Mouse (Mus musculus): Measurements from ENCODE around the gene Gabarap. TPM values are rescaled to one million over a fixed set of nuclear protein-coding genes. Genes with fewer than 3 reads are reported as not detected.

Gene Gabarap
- total RNA-seq, 4 experiments from 2014 or later: 232 to 255 (median 246) TPM

DNA sequence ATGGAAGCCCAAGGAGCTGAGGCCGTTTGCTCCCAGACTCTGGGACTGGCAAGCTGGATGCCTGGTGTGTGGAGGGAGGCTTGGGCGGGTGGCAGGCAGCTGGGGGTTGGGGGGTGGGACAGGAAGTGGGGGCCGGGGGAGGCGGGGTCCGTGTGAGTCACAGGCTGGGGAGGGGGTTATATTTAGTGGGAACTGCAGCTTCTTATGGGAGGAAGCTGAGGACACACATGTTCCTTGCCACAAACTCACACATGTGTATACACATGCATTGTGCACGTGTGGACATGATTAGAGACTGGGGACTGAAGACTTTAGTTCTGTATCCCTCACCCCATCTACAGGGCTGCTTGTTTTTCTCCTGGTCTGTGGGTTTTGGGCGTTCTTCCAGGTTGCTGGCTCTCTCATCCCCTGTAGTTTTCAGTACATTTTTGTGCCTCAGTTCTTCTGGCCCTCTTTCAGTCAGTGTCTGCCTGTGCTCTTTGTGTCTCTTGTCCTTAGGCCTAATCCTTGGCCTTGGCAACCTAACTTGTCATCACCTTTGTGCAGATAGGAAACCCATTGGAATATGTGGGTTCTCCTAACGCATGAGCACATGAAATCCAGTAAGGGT is 29.2 kb downstream of the Gabarap start:
- DNase-seq (ENCODE audit: low spot score in 2 of 2): no peak

DNA sequence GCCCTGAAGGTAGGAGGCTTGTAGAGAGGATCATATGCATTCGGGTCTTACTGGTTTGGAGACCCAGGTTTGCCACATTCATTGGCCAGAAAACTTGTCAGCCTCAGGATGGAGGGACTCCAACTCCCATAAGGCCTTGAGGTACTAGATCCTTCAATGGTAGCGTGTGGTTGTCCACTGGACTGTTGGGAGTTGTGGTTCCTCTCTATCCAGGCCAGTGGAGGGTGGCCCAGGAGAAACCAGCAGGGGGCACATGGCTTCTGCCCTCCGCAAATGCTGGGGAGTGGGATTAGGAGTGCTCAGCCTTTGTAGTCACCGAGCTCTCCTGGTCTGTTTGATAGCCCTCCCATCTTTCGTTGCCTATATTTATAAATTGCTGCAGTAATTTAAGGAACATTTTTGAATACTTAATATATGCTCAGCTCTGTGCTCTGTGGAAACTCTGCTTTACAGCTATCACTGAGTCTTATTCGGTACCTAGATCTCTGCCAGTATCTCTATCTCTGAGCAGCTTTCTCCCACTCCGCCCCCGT is 29.9 kb downstream of the Gabarap start:
- peak; percentile 73 to 84 for DNase-seq (ENCODE audit: low spot score in 2 of 2)

DNA sequence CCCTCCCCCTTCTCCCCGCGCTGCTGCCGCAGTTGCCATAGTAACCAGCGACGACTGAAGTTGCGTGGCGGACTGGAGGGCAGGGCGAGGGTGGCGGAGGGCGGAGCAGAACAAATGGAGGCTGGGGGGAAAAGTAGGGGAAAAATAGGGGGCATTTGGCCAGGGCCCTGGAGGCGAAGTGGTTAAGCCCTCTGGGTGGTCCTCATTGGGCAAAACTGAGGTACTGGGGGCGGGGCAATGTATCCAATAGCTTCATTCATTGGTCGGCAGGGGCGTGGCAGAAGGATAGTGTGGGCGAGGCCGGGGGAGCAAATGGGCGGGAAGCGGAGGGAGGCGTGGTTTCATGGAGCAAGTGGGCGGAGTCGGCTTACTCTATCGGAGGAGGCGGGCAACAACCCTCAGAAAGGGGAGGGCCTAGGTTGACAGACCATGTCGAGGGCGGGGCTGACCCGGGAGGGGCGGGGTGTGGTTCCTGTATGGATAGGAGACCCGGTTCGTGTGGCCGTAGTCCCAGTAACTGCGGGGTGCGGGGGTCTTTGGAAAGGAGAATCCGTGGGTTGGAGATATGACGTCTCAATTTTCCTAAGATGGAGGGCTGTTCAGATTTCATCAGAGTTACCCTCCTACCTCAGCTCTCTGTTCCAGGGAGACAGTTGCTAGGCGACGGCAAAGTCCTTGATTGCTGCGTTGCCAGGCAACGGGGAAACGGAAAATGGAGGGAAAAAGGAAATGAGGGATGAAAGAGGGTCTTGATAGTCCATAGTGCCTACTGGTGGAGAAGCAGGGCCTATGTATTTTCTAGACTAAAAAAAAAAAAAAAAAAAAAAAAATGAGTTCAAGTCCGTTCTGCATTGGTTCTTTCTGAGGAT is 30.6 kb downstream of the Gabarap start:
- DNase-seq (ENCODE audit: low spot score in 2 of 2): peak; percentile 98

DNA sequence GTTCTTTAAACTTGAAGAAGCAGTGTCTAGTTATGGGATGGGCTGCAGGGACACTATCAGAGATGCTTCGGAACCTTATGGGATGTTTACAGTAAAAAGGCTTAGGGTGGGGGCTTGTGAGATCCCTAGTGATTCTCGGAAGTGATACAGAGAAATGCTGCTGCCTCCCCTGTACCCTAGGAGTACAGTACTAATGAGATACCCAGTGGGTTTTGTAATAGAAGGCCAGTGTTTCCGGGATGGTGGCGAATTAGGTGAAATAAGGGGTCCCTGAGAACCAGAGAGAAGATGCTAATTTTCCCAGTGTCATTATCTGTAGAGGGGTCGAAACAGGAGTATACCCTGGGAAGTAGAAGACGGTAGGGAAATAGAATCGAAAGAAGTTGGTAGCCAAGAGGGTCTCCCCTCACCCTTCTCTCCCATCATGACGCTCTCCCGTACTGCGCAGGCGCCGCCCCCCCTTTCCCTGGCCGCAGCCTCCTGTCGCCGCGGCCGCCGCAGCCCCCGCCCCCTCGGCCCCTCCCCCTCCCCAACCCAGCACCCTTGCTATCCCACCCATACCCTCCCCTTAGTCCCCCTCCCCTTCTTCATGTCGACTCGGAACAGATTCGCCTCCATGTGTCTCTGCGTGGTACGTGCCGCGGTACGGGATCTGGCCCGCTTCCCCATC is 32.7 kb downstream of the Gabarap start:
- no peak for DNase-seq (ENCODE audit: low spot score in 2 of 2)

DNA sequence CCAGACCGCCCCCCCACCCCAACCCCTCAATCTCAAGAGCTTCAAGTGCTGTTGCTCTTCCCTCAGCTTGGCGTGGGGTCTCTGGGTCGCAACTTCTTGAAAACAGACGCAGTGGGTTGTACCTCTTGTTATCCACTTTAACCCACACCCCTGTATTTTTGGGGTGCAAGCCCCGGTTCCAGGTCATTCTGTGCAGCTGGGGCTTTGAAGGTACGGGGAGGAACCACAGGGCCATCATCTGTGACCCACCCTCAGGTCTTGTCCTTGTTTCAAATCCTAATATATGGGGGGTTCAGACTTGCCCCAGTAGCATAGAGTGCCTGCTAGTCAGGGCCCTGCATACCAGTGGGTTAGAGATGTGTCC is 33.2 kb downstream of the Gabarap start:
- DNase-seq (ENCODE audit: low spot score in 2 of 2): no peak

DNA sequence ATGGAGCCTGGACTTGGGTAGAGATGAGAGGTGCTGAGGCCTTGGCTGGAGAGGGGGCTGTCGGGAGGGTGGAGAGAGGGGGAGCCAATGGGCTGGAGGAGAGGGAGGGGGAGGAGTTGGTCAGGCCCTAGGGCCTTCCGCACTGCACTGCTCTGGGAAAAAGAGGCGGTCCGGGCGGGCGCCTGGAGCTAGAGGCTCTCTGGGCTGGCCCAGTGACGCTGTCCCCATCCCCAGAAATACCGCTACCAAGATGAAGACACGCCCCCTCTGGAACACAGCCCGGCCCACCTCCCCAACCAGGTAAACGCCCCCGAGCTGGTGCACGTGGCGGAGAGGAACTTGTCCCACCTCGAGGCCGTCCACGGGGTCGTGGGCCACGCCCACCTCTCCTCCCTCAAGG is 35.7 kb downstream of the Gabarap start:
- no peak for DNase-seq (ENCODE audit: low spot score in 2 of 2)

DNA sequence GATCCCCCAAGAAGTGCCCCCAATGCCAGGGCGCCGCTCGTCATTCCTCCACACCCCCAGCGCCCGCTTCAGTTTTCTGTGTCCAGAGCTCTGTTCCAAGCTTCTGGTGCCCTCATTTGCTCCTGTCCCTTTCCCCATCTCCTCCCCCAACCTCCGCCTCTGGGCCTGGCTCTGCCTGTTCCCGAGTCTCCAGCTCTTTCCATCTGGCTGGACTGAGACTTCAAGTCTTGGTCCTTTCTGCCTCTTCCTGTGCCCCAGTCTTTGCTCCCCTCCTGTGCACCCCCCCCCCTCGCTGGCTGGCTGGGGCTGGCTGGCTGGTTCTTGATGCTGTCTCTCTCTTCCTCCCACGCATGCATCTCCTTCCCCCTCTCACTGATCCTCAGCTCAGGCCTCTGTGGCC is 36.5 kb downstream of the Gabarap start:
- DNase-seq (ENCODE audit: low spot score in 2 of 2): no peak

DNA sequence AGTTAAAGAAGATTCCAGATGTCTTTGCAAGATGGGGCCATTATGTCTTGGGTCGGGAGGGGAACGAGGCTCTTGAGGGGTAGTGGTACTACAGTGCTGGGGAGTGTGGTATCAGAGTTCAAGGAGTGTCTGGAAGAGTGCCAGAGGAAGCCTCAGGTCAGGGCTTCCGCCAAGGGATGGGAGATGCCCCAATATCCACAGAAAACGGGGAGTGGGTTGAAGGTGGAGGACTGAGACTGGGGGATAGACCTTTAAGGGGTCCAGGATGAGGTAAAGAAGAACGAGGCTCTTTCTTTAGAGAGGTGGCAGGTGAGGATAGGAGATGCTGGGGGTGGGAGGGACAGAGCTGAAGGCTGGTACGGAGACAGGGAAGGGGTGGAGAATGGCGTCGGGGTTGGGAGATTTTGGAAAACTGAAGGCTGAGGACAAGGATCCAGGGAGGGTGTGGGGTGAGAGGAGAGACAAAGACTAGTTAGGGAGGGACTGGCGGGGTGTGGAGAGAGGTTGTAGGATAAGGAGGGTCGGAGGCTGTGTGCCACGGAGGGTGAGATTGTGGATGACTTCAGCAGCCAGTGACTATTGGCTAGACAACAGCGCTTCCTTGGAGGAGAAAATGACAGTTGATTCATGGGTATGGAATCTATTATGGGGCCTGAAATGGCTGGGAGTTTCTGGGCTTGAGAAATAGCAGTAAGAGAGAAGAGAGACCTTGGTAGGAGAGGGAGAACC is 37.6 kb downstream of the Gabarap start:
- DNase-seq (ENCODE audit: low spot score in 2 of 2): no peak

DNA sequence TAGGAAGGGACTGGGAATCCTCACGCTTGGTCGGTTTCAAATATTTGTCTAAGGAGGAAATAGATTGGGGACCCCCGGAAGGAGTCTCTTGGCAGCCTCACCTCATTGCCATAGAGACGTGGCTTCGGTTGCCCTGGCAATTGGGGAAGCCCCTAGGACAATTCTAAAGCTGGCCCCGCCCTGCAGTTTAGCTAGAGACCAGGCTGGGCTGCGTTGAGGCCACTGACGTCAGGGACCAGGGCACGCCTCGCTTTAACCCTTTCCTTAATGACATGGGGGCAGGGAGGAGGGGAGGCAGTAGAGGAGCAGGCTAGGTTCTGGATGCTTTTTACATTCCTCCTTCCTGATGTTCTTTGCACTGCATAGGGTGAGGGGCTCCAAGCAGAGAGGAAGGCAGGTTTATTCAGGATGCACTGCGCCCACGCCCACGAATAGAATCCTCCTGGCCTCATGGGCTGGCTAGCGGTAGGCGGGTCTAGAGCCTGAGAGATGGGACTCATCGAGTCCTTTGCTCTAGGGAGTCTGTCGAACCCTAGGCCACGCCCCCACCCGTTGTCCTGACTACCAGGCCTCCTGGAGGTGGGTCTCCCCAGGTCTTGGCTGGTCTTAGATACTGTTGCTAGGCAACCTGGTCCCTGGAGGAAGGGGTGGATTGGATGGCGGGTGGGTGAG is 38.3 kb downstream of the Gabarap start:
- DNase-seq (ENCODE audit: low spot score in 2 of 2): peak; percentile 81 to 91

DNA sequence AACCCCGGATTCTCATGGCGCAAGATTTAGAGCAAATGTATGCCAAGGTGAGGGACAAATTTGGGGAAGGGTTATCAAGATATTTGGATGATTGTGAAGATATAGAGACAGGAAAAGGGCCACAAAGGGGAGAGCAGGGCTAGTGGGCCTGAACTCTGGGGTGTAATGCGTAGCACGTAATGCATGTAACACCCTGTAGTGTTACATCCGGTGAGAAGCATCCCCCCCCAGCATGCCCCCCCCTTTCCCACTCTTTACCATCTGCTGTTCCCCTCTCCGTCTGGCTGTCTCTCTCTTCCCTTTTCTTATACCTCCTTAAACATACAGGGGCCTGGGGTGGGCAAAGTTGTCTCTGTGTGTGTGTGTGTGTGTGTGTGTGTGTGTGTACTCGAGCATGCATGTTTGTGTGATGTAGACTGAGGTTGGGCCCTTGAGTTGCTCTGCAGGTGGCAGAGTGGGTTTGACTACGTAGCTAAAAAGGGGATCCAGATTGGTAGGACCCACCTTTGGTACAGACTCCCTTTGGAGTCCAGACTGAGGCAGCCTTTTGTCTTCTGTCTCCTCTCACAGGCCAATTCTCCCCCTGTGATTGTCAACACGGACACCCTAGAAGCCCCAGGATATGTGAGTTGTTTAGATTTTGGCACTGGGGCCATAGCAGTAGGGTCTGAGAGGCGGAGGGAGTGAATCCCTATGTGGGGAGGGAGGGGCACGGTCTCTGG is 39.0 kb downstream of the Gabarap start:
- DNase-seq (ENCODE audit: low spot score in 2 of 2): no peak

DNA sequence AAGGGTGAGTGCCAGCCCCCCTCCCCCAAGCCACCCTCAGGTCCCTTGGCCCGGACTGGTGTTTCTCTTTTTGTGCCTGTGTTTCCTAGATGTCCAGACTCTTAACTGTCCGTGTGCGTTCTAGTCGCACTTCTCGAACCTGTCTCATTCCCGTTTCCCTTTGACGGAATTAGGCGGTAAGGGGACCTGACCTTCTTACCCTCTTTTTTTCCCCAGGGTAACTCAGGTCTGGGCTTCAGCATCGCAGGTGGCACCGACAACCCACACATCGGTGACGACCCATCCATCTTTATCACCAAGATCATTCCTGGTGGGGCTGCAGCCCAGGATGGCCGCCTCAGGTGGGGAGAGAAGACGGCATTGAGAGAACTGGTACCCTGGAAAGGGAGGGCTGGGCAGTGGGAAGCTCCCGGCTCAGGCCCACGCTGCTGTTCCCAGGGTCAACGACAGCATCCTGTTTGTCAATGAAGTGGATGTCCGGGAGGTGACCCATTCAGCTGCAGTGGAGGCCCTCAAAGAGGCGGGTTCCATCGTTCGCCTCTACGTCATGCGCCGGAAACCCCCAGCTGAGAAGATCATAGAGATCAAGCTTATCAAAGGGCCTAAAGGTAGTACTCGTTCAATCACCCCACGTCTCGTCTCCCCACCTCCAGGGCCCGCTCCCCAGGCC is 39.8 kb downstream of the Gabarap start:
- DNase-seq (ENCODE audit: low spot score in 2 of 2): no peak

DNA sequence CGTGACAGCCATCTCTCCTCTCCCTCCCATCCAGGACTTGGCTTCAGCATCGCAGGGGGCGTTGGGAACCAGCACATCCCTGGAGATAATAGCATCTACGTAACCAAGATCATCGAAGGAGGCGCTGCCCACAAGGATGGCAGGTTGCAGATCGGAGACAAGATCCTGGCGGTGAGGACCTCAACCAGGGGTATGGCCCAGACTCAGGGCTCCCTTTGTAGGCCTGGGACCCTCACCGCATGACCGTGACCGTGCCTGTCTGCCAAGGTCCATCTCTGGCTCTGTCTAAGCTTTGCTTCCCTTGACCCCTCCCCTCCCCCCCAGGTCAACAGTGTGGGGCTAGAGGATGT is 40.4 kb downstream of the Gabarap start:
- DNase-seq (ENCODE audit: low spot score in 2 of 2): no peak

DNA sequence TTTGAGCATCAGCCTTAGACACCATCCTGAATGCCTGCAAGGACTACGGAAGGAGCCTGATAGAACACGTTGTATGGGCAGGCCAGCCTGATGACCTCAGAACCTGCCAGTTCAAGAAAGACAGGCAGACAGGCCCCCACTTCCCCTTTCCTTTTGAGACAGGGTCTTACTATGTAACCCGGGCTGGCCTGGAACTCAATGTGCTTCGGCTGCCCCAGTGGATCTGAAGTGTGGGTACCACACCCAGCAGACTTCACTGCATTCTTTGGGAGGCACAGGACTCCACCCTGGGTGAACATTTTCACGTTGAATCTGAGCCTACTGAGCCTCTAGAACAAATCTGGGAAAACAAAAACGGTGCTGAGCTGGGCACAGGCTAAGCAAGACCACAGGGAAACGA is 47.2 kb downstream of the Gabarap start:
- no peak for DNase-seq (ENCODE audit: low spot score in 2 of 2)

DNA sequence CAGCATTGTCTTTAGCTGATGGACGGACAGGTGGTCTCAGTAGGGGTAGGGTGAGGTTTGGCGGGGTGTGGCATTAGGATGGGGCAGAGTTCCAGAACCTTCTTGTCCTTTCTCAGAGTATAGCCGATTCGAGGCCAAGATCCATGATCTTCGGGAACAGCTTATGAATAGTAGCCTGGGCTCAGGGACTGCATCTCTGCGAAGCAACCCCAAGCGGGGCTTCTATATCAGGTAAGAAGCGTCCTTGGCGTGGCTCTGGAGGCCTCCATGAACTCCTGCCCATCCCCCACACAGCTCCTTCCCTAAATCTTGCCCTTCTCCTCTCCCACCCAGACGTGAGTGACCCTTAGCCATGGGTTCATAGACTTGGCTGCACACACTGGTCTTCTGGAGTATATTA is 48.7 kb downstream of the Gabarap start:
- DNase-seq (ENCODE audit: low spot score in 2 of 2): no peak

DNA sequence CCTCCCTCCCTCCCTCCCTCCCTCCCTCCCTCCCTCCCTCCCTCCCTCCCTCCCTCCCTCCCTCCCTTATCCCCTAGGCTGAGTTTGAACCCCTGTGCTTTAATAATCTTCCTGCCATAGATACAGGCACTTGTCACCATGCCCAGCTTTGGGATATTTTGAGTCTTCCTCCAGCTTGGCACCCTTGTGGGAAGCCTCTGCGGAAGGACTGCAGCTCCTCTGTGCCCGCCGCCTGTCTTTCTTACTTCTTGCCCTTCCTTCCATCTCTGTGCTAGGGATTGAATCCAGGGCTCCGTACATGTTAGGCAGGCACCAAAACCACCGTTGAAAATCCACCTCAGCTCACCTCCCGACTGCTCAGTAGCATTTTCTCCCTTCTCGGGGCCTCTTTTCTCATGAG is 49.2 kb downstream of the Gabarap start:
- DNase-seq (ENCODE audit: low spot score in 2 of 2): no peak

DNA sequence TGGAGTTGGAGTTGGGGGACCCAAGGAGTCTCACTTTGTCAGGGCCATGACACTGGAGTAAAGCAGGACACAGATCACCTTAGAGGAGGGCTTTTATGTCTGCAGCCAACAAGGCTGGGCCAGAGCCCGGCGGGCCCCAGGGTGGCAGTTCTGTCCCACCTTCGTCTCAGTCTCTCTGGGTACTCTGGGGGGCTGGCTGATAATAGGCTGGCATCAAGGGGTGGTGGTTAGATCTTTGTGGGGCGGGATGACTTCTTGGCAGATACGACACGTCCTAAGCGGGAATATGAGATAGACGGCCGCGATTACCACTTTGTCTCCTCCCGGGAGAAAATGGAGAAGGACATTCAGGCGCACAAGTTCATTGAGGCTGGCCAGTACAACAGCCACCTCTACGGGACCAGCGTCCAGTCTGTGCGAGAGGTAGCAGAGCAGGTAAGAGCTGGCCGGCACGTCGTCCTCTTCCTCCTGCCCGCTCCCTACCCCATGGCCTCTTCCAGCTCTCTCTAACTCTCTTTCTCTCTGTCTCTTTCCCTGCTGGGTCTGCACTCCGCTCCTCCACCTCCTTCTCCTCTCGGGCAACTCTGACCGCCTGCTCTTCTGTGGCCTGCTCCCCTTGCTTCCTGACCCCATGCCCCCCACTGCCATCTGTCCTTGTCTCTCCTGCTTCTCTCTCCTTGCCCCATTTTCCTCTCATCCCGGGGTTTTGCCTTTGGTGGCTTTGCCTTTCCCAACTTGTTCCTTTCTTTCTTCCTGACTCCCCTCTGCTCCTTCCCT is 51.6 kb downstream of the Gabarap start:
- DNase-seq (ENCODE audit: low spot score in 2 of 2): no peak

DNA sequence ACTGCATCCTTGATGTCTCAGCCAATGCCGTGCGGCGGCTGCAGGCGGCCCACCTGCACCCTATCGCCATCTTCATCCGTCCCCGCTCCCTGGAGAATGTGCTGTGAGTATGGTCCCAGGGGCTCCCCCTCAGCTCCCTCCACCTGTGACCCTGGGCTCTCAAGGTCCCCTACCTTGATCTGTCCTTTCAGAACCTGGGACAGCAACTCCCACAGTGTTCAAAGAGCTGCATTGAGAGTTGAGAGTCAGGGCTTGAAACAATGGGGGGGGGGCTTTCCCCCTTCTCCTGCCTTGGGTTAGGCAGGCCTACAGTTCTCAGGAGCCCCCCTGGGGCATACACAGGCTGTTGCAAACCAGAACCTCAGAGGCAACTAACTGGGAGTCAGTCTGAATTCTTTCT is 52.7 kb downstream of the Gabarap start:
- no peak for DNase-seq (ENCODE audit: low spot score in 2 of 2)
